Mouse (Mus musculus) heart, embryonic 13.5 days (tissue): ENCODE results near the gene Fuca1. TPM values are rescaled to one million over a fixed set of nuclear protein-coding genes. Genes with fewer than 3 reads are reported as not detected.
A peak's percentile ranks its signal among the peaks of the same experiment; 100 is the strongest.

Source experiments
- ATAC-seq: fragments of 200-750 bp; cut with Nextera tagmentation; 2 replicates; pipeline ENCODE4 v1.8.0; 2017; ENCODE audit warnings: moderate TSS enrichment; ENCODE audit not compliant: insufficient number of reproducible peaks, low FRiP score, low TSS enrichment; ENCODE audit errors: extremely low read depth
- H3K27ac ChIP-seq: fragments of 300-500 bp; sonication (generic); replicated peaks from 2 replicates; pipeline ENCODE4 v1.5.1; 2015; ENCODE audit warnings: moderate library complexity, mild to moderate bottlenecking, inconsistent platforms
- H3K27me3 ChIP-seq: fragments of 300-500 bp; sonication (generic); replicated peaks from 2 replicates; pipeline ENCODE4 v1.6.1; 2015; ENCODE audit warnings: mild to moderate bottlenecking, inconsistent platforms
- H3K36me3 ChIP-seq: fragments of 300-500 bp; sonication (generic); 2 replicates; pipeline ENCODE4 v1.6.1; 2015; ENCODE audit warnings: mild to moderate bottlenecking, inconsistent platforms
- H3K4me1 ChIP-seq: fragments of 300-500 bp; sonication (generic); 2 replicates; pipeline ENCODE4 v1.6.1; 2015; ENCODE audit warnings: inconsistent platforms
- H3K4me2 ChIP-seq: fragments of 300-500 bp; sonication (generic); 2 replicates; pipeline ENCODE4 v1.6.1; 2015; ENCODE audit warnings: inconsistent platforms, mild to moderate bottlenecking, moderate library complexity
- H3K4me3 ChIP-seq: fragments of 300-500 bp; sonication (generic); 2 replicates; pipeline ENCODE4 v1.5.1; 2015; ENCODE audit warnings: moderate library complexity, mild to moderate bottlenecking, inconsistent platforms
- H3K9ac ChIP-seq: fragments of 300-500 bp; sonication (generic); 2 replicates; pipeline ENCODE4 v1.6.1; 2015; ENCODE audit warnings: inconsistent platforms, mild to moderate bottlenecking, moderate library complexity
- H3K9me3 ChIP-seq: fragments of 300-500 bp; sonication (generic); 2 replicates; pipeline ENCODE4 v1.6.1; 2016; ENCODE audit warnings: inconsistent platforms
- WGBS: fragments of 180-500 bp; shearing (Covaris S2); methylation state at CpG from one replicate; pipeline ENCODE4 v1.1.7; 2015; ENCODE audit warnings: mixed read lengths; 5-methylcytosine and 5-hydroxymethylcytosine counted together
- polyA plus RNA-seq: library from polyadenylated mRNA; unstranded; fragments of >200 nt; fragmentation: Nextera tagmentation; extraction: Ambion mirVana; gene quantifications from 2 replicates; pipeline ENCODE4 v1.2.1, GENCODE M21; 2015

Gene Fuca1
- polyA plus RNA-seq, 1 experiment from 2014 or later: 47.9 TPM

GRCm38 (mm10) chr4:135943389-135943788 is 22.9 kb downstream of the Fuca1 start:
- Histone ChIP-seq H3K9ac (no peak overlapping the region), H3K27ac (no peak overlapping the region; the same call in 1 of the 2 replicates)

GRCm38 (mm10) chr4:135945706-135946105 is 25.2 kb downstream of the Fuca1 start:
- Histone ChIP-seq H3K4me3 (peak overlapping the region; percentile 72), H3K36me3 (peaks cover 12% of the 10 kb centered on the region), H3K4me1 (peaks cover 49% of the 10 kb centered on the region), H3K9me3 (no peaks in the 10 kb centered on the region), H3K27me3 (no peaks in the 10 kb centered on the region), H3K27ac (peak overlapping the region; percentile 74), H3K4me2 (peak overlapping the region; percentile 88), H3K9ac (peak overlapping the region; percentile 84)
- no peak for ATAC-seq
- WGBS: 71% methylated on average over 10 of the region's 10 CpGs

More at GRCm38 (mm10) chr4:135943389-135943788, 22.9 kb downstream of the Fuca1 start:
- no peak overlapping the region for H3K4me2 ChIP-seq
- peaks cover 36% of the 10 kb centered on the region for H3K4me1 ChIP-seq
- 50% methylated on average over 4 of the region's 4 CpGs for WGBS
- H3K4me3 ChIP-seq: no peak overlapping the region
- peaks cover 31% of the 10 kb centered on the region for H3K36me3 ChIP-seq
- H3K27me3 ChIP-seq: no peaks in the 10 kb centered on the region
- no peaks in the 10 kb centered on the region for H3K9me3 ChIP-seq
- no peak for ATAC-seq

GRCm38 (mm10) chr4:135946278-135946658 is 25.7 kb downstream of the Fuca1 start, which contains the start of gene Hmgcl:
Hmgcl (plus strand) TSS chr4:135946448.
- Histone ChIP-seq H3K4me1 (peaks cover 49% of the 10 kb centered on the region), H3K27me3 (no peaks in the 10 kb centered on the region), H3K36me3 (peaks cover 12% of the 10 kb centered on the region), H3K4me2 (peak within 1 kb of the TSS; percentile 88), H3K27ac (peak within 1 kb of the TSS; percentile 82), H3K9ac (peak within 1 kb of the TSS; percentile 84), H3K4me3 (peak within 1 kb of the TSS; percentile 72), H3K9me3 (no peaks in the 10 kb centered on the region; the same call in 1 of the 2 replicates)
- peak; percentile 80 for ATAC-seq
- WGBS: under 1% methylated on average over 23 of the region's 23 CpGs

- no peaks in the 10 kb centered on the region for H3K27me3 ChIP-seq
- H3K4me3 ChIP-seq: peak overlapping the region; percentile 72
- peak overlapping the region; percentile 84 for H3K9ac ChIP-seq
- H3K27ac ChIP-seq: peak overlapping the region; percentile 82
- peak overlapping the region; percentile 88 for H3K4me2 ChIP-seq
- no peaks in the 10 kb centered on the region; the same call in 1 of the 2 replicates for H3K9me3 ChIP-seq
- H3K36me3 ChIP-seq: peaks cover 15% of the 10 kb centered on the region
- ATAC-seq: peak; percentile 43
- H3K4me1 ChIP-seq: peaks cover 49% of the 10 kb centered on the region
- WGBS: 2% methylated on average over 28 of the region's 28 CpGs
Observed at GRCm38 (mm10) chr4:135946659-135947301, 26.2 kb downstream of the Fuca1 start.

GRCm38 (mm10) chr4:135948142-135948541 is 27.6 kb downstream of the Fuca1 start:
- WGBS: 87% methylated on average over 8 of the region's 8 CpGs
- H3K4me1 ChIP-seq: peaks cover 45% of the 10 kb centered on the region
- peak overlapping the region; percentile 0; the same call in 1 of the 2 replicates for H3K9ac ChIP-seq
- H3K4me3 ChIP-seq: no peak overlapping the region
- no peaks in the 10 kb centered on the region for H3K27me3 ChIP-seq
- no peak overlapping the region for H3K27ac ChIP-seq
- peaks cover 24% of the 10 kb centered on the region for H3K36me3 ChIP-seq
- H3K9me3 ChIP-seq: peaks cover 3% of the 10 kb centered on the region; the same call in 1 of the 2 replicates
- H3K4me2 ChIP-seq: no peak overlapping the region
- no peak for ATAC-seq

- no peaks in the 10 kb centered on the region for H3K27me3 ChIP-seq
- 79% methylated on average over 10 of the region's 10 CpGs for WGBS
- H3K4me2 ChIP-seq: no peak overlapping the region
- H3K4me3 ChIP-seq: no peak overlapping the region
- peak overlapping the region; percentile 63 for H3K27ac ChIP-seq
- no peak for ATAC-seq
- no peak overlapping the region for H3K9ac ChIP-seq
- peaks cover 3% of the 10 kb centered on the region; the same call in 1 of the 2 replicates for H3K9me3 ChIP-seq
- H3K36me3 ChIP-seq: peaks cover 32% of the 10 kb centered on the region
- peaks cover 37% of the 10 kb centered on the region for H3K4me1 ChIP-seq
Observed at GRCm38 (mm10) chr4:135949475-135949874, 28.9 kb downstream of the Fuca1 start.

GRCm38 (mm10) chr4:135949911-135950310 is 29.4 kb downstream of the Fuca1 start:
- H3K4me3 ChIP-seq: no peak overlapping the region
- H3K4me2 ChIP-seq: no peak overlapping the region
- H3K9ac ChIP-seq: peak overlapping the region; percentile 12; the same call in 1 of the 2 replicates
- no peaks in the 10 kb centered on the region for H3K27me3 ChIP-seq
- peaks cover 37% of the 10 kb centered on the region for H3K4me1 ChIP-seq
- peaks cover 36% of the 10 kb centered on the region for H3K36me3 ChIP-seq
- no peak for ATAC-seq
- H3K27ac ChIP-seq: peak overlapping the region; percentile 63
- 39% methylated on average over 6 of the region's 6 CpGs for WGBS
- peaks cover 3% of the 10 kb centered on the region; the same call in 1 of the 2 replicates for H3K9me3 ChIP-seq

- ATAC-seq: no peak
- Histone ChIP-seq H3K27me3 (no peaks in the 10 kb centered on the region), H3K27ac (peak overlapping the region; percentile 63), H3K4me3 (no peak overlapping the region), H3K4me1 (peaks cover 37% of the 10 kb centered on the region), H3K4me2 (no peak overlapping the region), H3K9me3 (peaks cover 3% of the 10 kb centered on the region; the same call in 1 of the 2 replicates), H3K9ac (peak overlapping the region; percentile 12; the same call in 1 of the 2 replicates), H3K36me3 (peaks cover 40% of the 10 kb centered on the region)
- whole genome bisulfite sequencing: 78% methylated on average over 6 of the region's 6 CpGs
Observed at GRCm38 (mm10) chr4:135950365-135950764, 29.8 kb downstream of the Fuca1 start.

- H3K4me1 ChIP-seq: peaks cover 31% of the 10 kb centered on the region
- peaks cover 3% of the 10 kb centered on the region; the same call in 1 of the 2 replicates for H3K9me3 ChIP-seq
- no peak for ATAC-seq
- no peaks in the 10 kb centered on the region for H3K27me3 ChIP-seq
- no peak overlapping the region for H3K4me3 ChIP-seq
- peaks cover 50% of the 10 kb centered on the region for H3K36me3 ChIP-seq
- 83% methylated on average over 3 of the region's 3 CpGs for WGBS
- H3K4me2 ChIP-seq: no peak overlapping the region
- H3K27ac ChIP-seq: no peak overlapping the region
- H3K9ac ChIP-seq: no peak overlapping the region
Observed at GRCm38 (mm10) chr4:135951505-135951904, 31.0 kb downstream of the Fuca1 start.

- Histone ChIP-seq H3K9ac (no peak overlapping the region), H3K27ac (no peak overlapping the region), H3K27me3 (no peaks in the 10 kb centered on the region), H3K4me2 (no peak overlapping the region), H3K4me3 (no peak overlapping the region), H3K36me3 (peaks cover 63% of the 10 kb centered on the region), H3K9me3 (peaks cover 3% of the 10 kb centered on the region; the same call in 1 of the 2 replicates), H3K4me1 (peaks cover 20% of the 10 kb centered on the region)
- WGBS: 76% methylated on average over 3 of the region's 3 CpGs
- ATAC-seq: no peak
Observed at GRCm38 (mm10) chr4:135953179-135953578, 32.6 kb downstream of the Fuca1 start.

- 12% methylated on average over 2 of the region's 2 CpGs for WGBS
- no peak overlapping the region for H3K4me2 ChIP-seq
- H3K27ac ChIP-seq: no peak overlapping the region
- peaks cover 12% of the 10 kb centered on the region for H3K4me1 ChIP-seq
- peaks cover 3% of the 10 kb centered on the region; the same call in 1 of the 2 replicates for H3K9me3 ChIP-seq
- no peaks in the 10 kb centered on the region for H3K27me3 ChIP-seq
- no peak overlapping the region for H3K4me3 ChIP-seq
- H3K9ac ChIP-seq: no peak overlapping the region
- no peak for ATAC-seq
- peaks cover 74% of the 10 kb centered on the region for H3K36me3 ChIP-seq
Observed at GRCm38 (mm10) chr4:135954241-135954640, 33.7 kb downstream of the Fuca1 start.
